ENCODE assay signal across 17 mouse cellular contexts in the genomic region with DNA sequence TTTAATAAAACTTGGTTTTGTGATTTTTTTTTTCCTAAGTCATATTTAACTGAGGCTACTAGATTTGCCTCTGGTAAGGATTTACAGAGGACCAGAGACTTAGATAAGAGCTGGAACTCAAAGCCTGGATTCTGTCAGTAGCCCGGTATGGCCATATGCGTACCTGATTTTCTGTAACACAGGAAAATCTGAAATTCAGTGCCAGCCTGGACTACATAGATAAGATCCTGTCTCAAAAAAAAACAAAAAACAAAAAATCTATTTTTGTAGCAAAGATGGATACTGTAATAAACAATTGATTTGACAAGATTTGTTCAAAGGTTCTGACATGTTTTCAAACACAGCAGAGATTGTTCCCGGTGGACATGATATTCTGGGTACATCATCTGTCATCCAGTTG. TPM values are rescaled to one million over a fixed set of nuclear protein-coding genes. Genes with fewer than 3 reads are reported as not detected.
DNase-seq lines count a peak whose midpoint lies in the region; ATAC-seq and TF ChIP-seq lines count a peak whose summit lies in the region.
"Had no signal": no experiment of that assay in that cellular context is flagged by ENCODE, and none has a peak within 500 bp of the region (broad histone marks: within the 10 kb centered on the region; RNA-seq: fewer than 3 reads in every experiment).

No protein-coding gene starts in this region.

- 0 out of 2 replicates have a peak, but pooled peaks cover 3% of the 10 kb centered on the region for H3K36me3 ChIP-seq in forebrain, embryonic 14.5 days (ENCODE audit: control insufficient read depth, insufficient read depth, low read length)
- H3K36me3 ChIP-seq in forebrain, embryonic 11.5 days (ENCODE audit: control insufficient read depth, insufficient read depth, low read length), result no peaks in the 10 kb centered on the region
- peaks cover 23% of the 10 kb centered on the region for H3K36me3 ChIP-seq in liver, adult 2 months (ENCODE audit: control insufficient read depth, insufficient read depth, low read length)
- no peaks in the 10 kb centered on the region for H3K36me3 ChIP-seq in intestine, embryonic 15.5 days
- no peaks in the 10 kb centered on the region for H3K36me3 ChIP-seq in neural tube, embryonic 14.5 days (ENCODE audit: control insufficient read depth, insufficient read depth, low read length)
- H3K36me3 ChIP-seq: neural tube, embryonic 12.5 days had no signal

- H3K79me2 ChIP-seq in liver, adult 2 months (ENCODE audit: control insufficient read depth, insufficient read depth, low read length), result peaks cover 25% of the 10 kb centered on the region

- no peak overlapping the region for H3K27ac ChIP-seq in forebrain, embryonic 14.5 days (ENCODE audit: low read depth, low read length)
- no peak overlapping the region for H3K27ac ChIP-seq in forebrain, embryonic 11.5 days (ENCODE audit: low read depth, low read length)
- peak overlapping the region; percentile 29; the same call in 1 of the 2 replicates for H3K27ac ChIP-seq in liver, adult 2 months (replicated peaks; ENCODE audit: insufficient read depth, low read depth, low read length)
- H3K27ac ChIP-seq in intestine, embryonic 15.5 days, result no peak overlapping the region
- H3K27ac ChIP-seq in neural tube, embryonic 14.5 days (ENCODE audit: low read depth, low read length), result no peak overlapping the region
- no peak overlapping the region for H3K27ac ChIP-seq in cerebellum, adult 2 months (ENCODE audit: insufficient read depth, low read length)
- H3K27ac ChIP-seq: limb, embryonic 12.5 days; neural tube, embryonic 12.5 days had no signal

- no peak for TF ChIP-seq POLR2A in liver, adult 2 months (IDR thresholded peaks at IDR 0.05; ENCODE audit: extremely low read depth, insufficient read depth, low read length)
- no peak for TF ChIP-seq POLR2A in cerebellum, adult 2 months (IDR thresholded peaks at IDR 0.05; ENCODE audit: borderline replicate concordance, insufficient read depth, low read length)

- 87% methylated on average over 3 of the region's 3 CpGs for WGBS in forebrain, embryonic 14.5 days
- WGBS in forebrain, embryonic 11.5 days, result 93% methylated on average over 3 of the region's 3 CpGs
- 12% methylated on average over 3 of the region's 3 CpGs for WGBS in liver, adult 2 months
- 53% methylated on average over 3 of the region's 3 CpGs for WGBS in intestine, embryonic 15.5 days
- WGBS in neural tube, embryonic 14.5 days, result 87% methylated on average over 3 of the region's 3 CpGs
- 44% methylated on average over 3 of the region's 3 CpGs for WGBS in cerebellum, adult 2 months

- no peak overlapping the region for H3K9ac ChIP-seq in forebrain, embryonic 14.5 days (ENCODE audit: low read length)
- no peak overlapping the region for H3K9ac ChIP-seq in forebrain, embryonic 11.5 days (ENCODE audit: low read length)
- H3K9ac ChIP-seq in liver, adult 2 months (ENCODE audit: low read depth, low read length), result peak overlapping the region; percentile 56
- H3K9ac ChIP-seq in intestine, embryonic 15.5 days, result no peak overlapping the region
- no peak overlapping the region for H3K9ac ChIP-seq in neural tube, embryonic 14.5 days (replicated peaks; ENCODE audit: low read depth, low read length)
- H3K9ac ChIP-seq: limb, embryonic 12.5 days; neural tube, embryonic 12.5 days had no signal

- intact Hi-C loops in left cerebral cortex, postnatal 4 days (cut with DNase I), result no loop called here

- DNase-seq in forebrain, embryonic 14.5 days (ENCODE audit: low spot score), result no peak
- no peak for DNase-seq in forebrain, embryonic 11.5 days (ENCODE audit: low spot score)
- peak; percentile 24 for DNase-seq in liver, adult 2 months (ENCODE audit: extremely low read depth, low read depth, low spot score)
- no peak for DNase-seq in liver
- no peak for DNase-seq in left cerebral cortex, postnatal 4 days
- DNase-seq in cerebellum, adult 2 months, result no peak
- DNase-seq: adrenal gland, postnatal 25 days; cerebellum, postnatal 10 days; gastrocnemius, postnatal 14 days; thymus, postnatal 25 days had no signal

- ATAC-seq in forebrain, embryonic 14.5 days, result no peak
- no peak for ATAC-seq in forebrain, embryonic 11.5 days (replicated peaks; ENCODE audit: low FRiP score)
- no peak for ATAC-seq in intestine, embryonic 15.5 days
- ATAC-seq in neural tube, embryonic 14.5 days (ENCODE audit: low read depth), result no peak

- peaks cover 21% of the 10 kb centered on the region for H3K4me1 ChIP-seq in forebrain, embryonic 14.5 days (ENCODE audit: control insufficient read depth, insufficient read depth, low read length)
- H3K4me1 ChIP-seq in forebrain, embryonic 11.5 days (replicated peaks; ENCODE audit: control insufficient read depth, insufficient read depth, low read length), result peaks cover 2% of the 10 kb centered on the region; the same call in 1 of the 2 replicates
- H3K4me1 ChIP-seq in liver, adult 2 months (ENCODE audit: control insufficient read depth, insufficient read depth, low read length), result peaks cover 12% of the 10 kb centered on the region
- peaks cover 10% of the 10 kb centered on the region for H3K4me1 ChIP-seq in intestine, embryonic 15.5 days (replicated peaks)
- H3K4me1 ChIP-seq in neural tube, embryonic 14.5 days (ENCODE audit: control insufficient read depth, insufficient read depth, low read length), result peaks cover 21% of the 10 kb centered on the region; the same call in 1 of the 2 replicates
- no peaks in the 10 kb centered on the region; the same call in 1 of the 2 replicates for H3K4me1 ChIP-seq in cerebellum, adult 2 months (ENCODE audit: control insufficient read depth, insufficient read depth, low read length)

- H3K9me3 ChIP-seq in forebrain, embryonic 14.5 days (replicated peaks; ENCODE audit: control insufficient read depth, low read length), result no peaks in the 10 kb centered on the region
- no peaks in the 10 kb centered on the region for H3K9me3 ChIP-seq in forebrain, embryonic 11.5 days (ENCODE audit: control insufficient read depth, low read length)
- no peaks in the 10 kb centered on the region for H3K9me3 ChIP-seq in intestine, embryonic 15.5 days
- H3K9me3 ChIP-seq in neural tube, embryonic 14.5 days (ENCODE audit: control insufficient read depth, low read length), result no peaks in the 10 kb centered on the region
- H3K9me3 ChIP-seq: limb, embryonic 12.5 days; neural tube, embryonic 12.5 days had no signal

- peak overlapping the region; percentile 79; the same call in 1 of the 2 replicates for H3K4me2 ChIP-seq in forebrain, embryonic 14.5 days (ENCODE audit: low read length)
- no peak overlapping the region for H3K4me2 ChIP-seq in forebrain, embryonic 11.5 days (ENCODE audit: low read depth, low read length, severe bottlenecking)
- H3K4me2 ChIP-seq in intestine, embryonic 15.5 days (replicated peaks), result peak overlapping the region; percentile 72
- H3K4me2 ChIP-seq in neural tube, embryonic 14.5 days (ENCODE audit: low read depth, low read length), result peak overlapping the region; percentile 89

- no peak overlapping the region for H3K4me3 ChIP-seq in forebrain, embryonic 14.5 days (ENCODE audit: low read depth, low read length)
- H3K4me3 ChIP-seq in forebrain, embryonic 11.5 days (ENCODE audit: low read depth, low read length), result no peak overlapping the region
- H3K4me3 ChIP-seq in liver, adult 2 months (ENCODE audit: insufficient read depth, low read depth, low read length), result peak overlapping the region; percentile 39
- H3K4me3 ChIP-seq in intestine, embryonic 15.5 days (replicated peaks), result no peak overlapping the region
- H3K4me3 ChIP-seq in neural tube, embryonic 14.5 days (ENCODE audit: low read depth, low read length), result peak overlapping the region; percentile 4; the same call in 1 of the 2 replicates
- no peak overlapping the region for H3K4me3 ChIP-seq in cerebellum, adult 2 months (replicated peaks; ENCODE audit: insufficient read depth, low read depth, low read length)

- no peak for TF ChIP-seq CTCF in liver, adult 2 months (IDR thresholded peaks at IDR 0.05; ENCODE audit: low read depth, low read length)
- no peak for TF ChIP-seq CTCF in cerebellum, adult 2 months (IDR thresholded peaks at IDR 0.05; ENCODE audit: borderline replicate concordance, insufficient read depth, low read depth, low read length)

- H3K27me3 ChIP-seq in forebrain, embryonic 14.5 days (replicated peaks; ENCODE audit: control insufficient read depth, insufficient read depth, low read length), result no peaks in the 10 kb centered on the region
- no peaks in the 10 kb centered on the region for H3K27me3 ChIP-seq in forebrain, embryonic 11.5 days (ENCODE audit: control insufficient read depth, insufficient read depth, low read length)
- H3K27me3 ChIP-seq in liver, adult 2 months (ENCODE audit: control insufficient read depth, insufficient read depth, low read length), result no peaks in the 10 kb centered on the region
- no peaks in the 10 kb centered on the region for H3K27me3 ChIP-seq in intestine, embryonic 15.5 days (replicated peaks)
- no peaks in the 10 kb centered on the region for H3K27me3 ChIP-seq in neural tube, embryonic 14.5 days (ENCODE audit: control insufficient read depth, insufficient read depth, low read length)
- no peaks in the 10 kb centered on the region for H3K27me3 ChIP-seq in cerebellum, adult 2 months (ENCODE audit: control insufficient read depth, insufficient read depth, low read length)
- H3K27me3 ChIP-seq: limb, embryonic 12.5 days; neural tube, embryonic 12.5 days had no signal

RNA-seq across cellular contexts. Expression of a gene that starts 3.1 kb away (rescaled TPM):
- 84.0 and 94.1 TPM in 2 replicates for polyA plus RNA-seq in forebrain, embryonic 14.5 days (2014; fragmentation: Nextera tagmentation; extraction: Ambion mirVana)
- polyA plus RNA-seq in forebrain, embryonic 11.5 days (2014; fragmentation: Nextera tagmentation; extraction: Ambion mirVana), result 89.4 TPM in 2 replicates
- 691 and 755 TPM in 2 replicates for total RNA-seq in liver, adult 2 months (2014; rRNA removed)
- 633 and 710 TPM in 2 replicates for polyA plus RNA-seq in liver, adult 2 months (2012; rRNA removed)
- 90.1 and 91.9 TPM in 2 replicates for polyA plus RNA-seq in intestine, embryonic 15.5 days (2015; fragmentation: Nextera tagmentation; extraction: Ambion mirVana)
- 145 and 152 TPM in 2 replicates for polyA plus RNA-seq in neural tube, embryonic 14.5 days (2014; fragmentation: Nextera tagmentation; extraction: Ambion mirVana)
- total RNA-seq in left cerebral cortex, postnatal 4 days (2021), result 100 to 1,000 TPM; 299 TPM
- polyA plus RNA-seq in cerebellum, adult 2 months (2012; rRNA removed), result 192 and 196 TPM in 2 replicates

RNA-seq across cellular contexts. Expression of a gene that starts 3.3 kb away (rescaled TPM):
- polyA plus RNA-seq in forebrain, embryonic 14.5 days (2014; fragmentation: Nextera tagmentation; extraction: Ambion mirVana), result 7.0 and 8.6 TPM in 2 replicates
- polyA plus RNA-seq in forebrain, embryonic 11.5 days (2014; fragmentation: Nextera tagmentation; extraction: Ambion mirVana), result 9.0 and 10.3 TPM in 2 replicates
- total RNA-seq in liver, adult 2 months (2014; rRNA removed), result 25.4 and 36.4 TPM in 2 replicates
- polyA plus RNA-seq in liver, adult 2 months (2012; rRNA removed), result 9.2 and 12.2 TPM in 2 replicates
- 6.7 and 7.0 TPM in 2 replicates for polyA plus RNA-seq in intestine, embryonic 15.5 days (2015; fragmentation: Nextera tagmentation; extraction: Ambion mirVana)
- polyA plus RNA-seq in neural tube, embryonic 14.5 days (2014; fragmentation: Nextera tagmentation; extraction: Ambion mirVana), result 5.1 and 8.0 TPM in 2 replicates
- 10 to 100 TPM in 1 of 2 experiments, 1 to 10 TPM in 1; 9.4 to 11.0 TPM for total RNA-seq in left cerebral cortex, postnatal 4 days (2021)
- polyA plus RNA-seq in cerebellum, adult 2 months (2012; rRNA removed), result 4.3 and 4.5 TPM in 2 replicates

RNA-seq across cellular contexts. Expression of a gene that starts 41.6 kb away (rescaled TPM):
- not detected in 2 replicates for polyA plus RNA-seq in forebrain, embryonic 14.5 days (2014; fragmentation: Nextera tagmentation; extraction: Ambion mirVana)
- polyA plus RNA-seq in forebrain, embryonic 11.5 days (2014; fragmentation: Nextera tagmentation; extraction: Ambion mirVana), result not detected in 2 replicates
- total RNA-seq in liver, adult 2 months (2014; rRNA removed), result 56.3 and 66.7 TPM in 2 replicates
- 74.3 and 146 TPM in 2 replicates for polyA plus RNA-seq in liver, adult 2 months (2012; rRNA removed)
- polyA plus RNA-seq in intestine, embryonic 15.5 days (2015; fragmentation: Nextera tagmentation; extraction: Ambion mirVana), result not detected in 2 replicates
- not detected in 2 replicates for polyA plus RNA-seq in neural tube, embryonic 14.5 days (2014; fragmentation: Nextera tagmentation; extraction: Ambion mirVana)
- total RNA-seq in left cerebral cortex, postnatal 4 days (2021), result 1 to 10 TPM in 1 of 2 experiments, not detected in 1; 1.0 TPM
- polyA plus RNA-seq in cerebellum, adult 2 months (2012; rRNA removed), result not detected in 2 replicates
- total RNA-seq: adrenal gland, postnatal 25 days; heart, postnatal 25 days; layer of hippocampus, adult 18-20 months had no signal
- polyA plus RNA-seq: limb, embryonic 12.5 days; neural tube, embryonic 12.5 days; small intestine, adult 2 months had no signal

Comparison
In these comparisons a context has a peak if more than half of its experiments do, and no peak if none do; other contexts are left out.
1. H3K4me3 ChIP-seq: peak in liver, adult 2 months (single experiment) and neural tube, embryonic 14.5 days (single experiment); none in forebrain, embryonic 14.5 days (single experiment), forebrain, embryonic 11.5 days (single experiment), intestine, embryonic 15.5 days (single experiment) and cerebellum, adult 2 months (single experiment).
2. RNA of a gene that starts 41.6 kb away (polyA plus RNA-seq): 74.3 to 146 TPM in liver, adult 2 months; not detected in cerebellum, adult 2 months, not detected in forebrain, embryonic 14.5 days, not detected in forebrain, embryonic 11.5 days, not detected in intestine, embryonic 15.5 days and not detected in neural tube, embryonic 14.5 days; every median in the first group is over 10 times any median in the second.